Mouse (Mus musculus): ENCODE measurements at regions not wholly inside any gene's neighbourhood (a gene's known extent, or its start where the extent isn't known, plus 50 kb on each side); places are given as distances from the start of the nearest gene placed in this dataset.

GRCm38 (mm10) chr11:38036582-38036981 is 800.8 kb upstream of the Tenm2 start:
- no peak for DNase-seq (ENCODE audit: low spot score in 2 of 2)

- DNase-seq (ENCODE audit: low spot score in 2 of 2) = no peak
Observed at GRCm38 (mm10) chr11:38034526-38035286, 798.9 kb upstream of the Tenm2 start.

- DNase-seq (ENCODE audit: low spot score in 2 of 2) = no peak
Observed at GRCm38 (mm10) chr11:38021704-38022103, 785.9 kb upstream of the Tenm2 start.

GRCm38 (mm10) chr11:37978131-37978530 is 742.4 kb upstream of the Tenm2 start:
- no peak for DNase-seq (ENCODE audit: low spot score in 2 of 2)

- no peak for DNase-seq (ENCODE audit: low spot score in 2 of 2)
Observed at GRCm38 (mm10) chr11:37936439-37937134, 700.8 kb upstream of the Tenm2 start.

GRCm38 (mm10) chr11:37913161-37913560 is 677.4 kb upstream of the Tenm2 start:
- no peak for DNase-seq (ENCODE audit: low spot score in 2 of 2)

- DNase-seq (ENCODE audit: low spot score in 2 of 2) = no peak
Observed at GRCm38 (mm10) chr11:37904991-37905390, 669.2 kb upstream of the Tenm2 start.

- DNase-seq (ENCODE audit: low spot score in 2 of 2) = no peak
Observed at GRCm38 (mm10) chr11:37897713-37898112, 661.9 kb upstream of the Tenm2 start.

GRCm38 (mm10) chr11:37882717-37883116 is 647.0 kb upstream of the Tenm2 start:
- DNase-seq (ENCODE audit: low spot score in 2 of 2) = no peak

- no peak for DNase-seq (ENCODE audit: low spot score in 2 of 2)
Observed at GRCm38 (mm10) chr11:37837301-37837700, 601.5 kb upstream of the Tenm2 start.

- DNase-seq (ENCODE audit: low spot score in 2 of 2) = no peak
Observed at GRCm38 (mm10) chr11:37830975-37831374, 595.2 kb upstream of the Tenm2 start.

- DNase-seq (ENCODE audit: low spot score in 2 of 2) = no peak
Observed at GRCm38 (mm10) chr11:37806761-37807160, 571.0 kb upstream of the Tenm2 start.

GRCm38 (mm10) chr11:37798783-37799318 is 563.1 kb upstream of the Tenm2 start:
- DNase-seq (ENCODE audit: low spot score in 2 of 2) = no peak

GRCm38 (mm10) chr11:37772481-37773089 is 536.8 kb upstream of the Tenm2 start:
- DNase-seq (ENCODE audit: low spot score in 2 of 2) = no peak

GRCm38 (mm10) chr11:37770881-37771280 is 535.1 kb upstream of the Tenm2 start:
- DNase-seq (ENCODE audit: low spot score in 2 of 2) = no peak

GRCm38 (mm10) chr11:37768121-37768520 is 532.4 kb upstream of the Tenm2 start:
- DNase-seq (ENCODE audit: low spot score in 2 of 2) = no peak

GRCm38 (mm10) chr11:37735992-37736391 is 500.2 kb upstream of the Tenm2 start:
- DNase-seq (ENCODE audit: low spot score in 2 of 2) = no peak

- no peak for DNase-seq (ENCODE audit: low spot score in 2 of 2)
Observed at GRCm38 (mm10) chr11:37735501-37735900, 499.7 kb upstream of the Tenm2 start.

GRCm38 (mm10) chr11:37696981-37697380 is 461.2 kb upstream of the Tenm2 start:
- no peak for DNase-seq (ENCODE audit: low spot score in 2 of 2)

GRCm38 (mm10) chr11:37678484-37679193 is 442.9 kb upstream of the Tenm2 start:
- DNase-seq (ENCODE audit: low spot score in 2 of 2) = no peak

GRCm38 (mm10) chr11:37671320-37671719 is 435.6 kb upstream of the Tenm2 start:
- no peak for DNase-seq (ENCODE audit: low spot score in 2 of 2)

- DNase-seq (ENCODE audit: low spot score in 2 of 2) = no peak
Observed at GRCm38 (mm10) chr11:37666925-37667324, 431.2 kb upstream of the Tenm2 start.

Data from right cerebral cortex, adult 2 months (tissue).